Comparison of ENCODE assay signal across 11 mouse cellular contexts in the genomic region with DNA sequence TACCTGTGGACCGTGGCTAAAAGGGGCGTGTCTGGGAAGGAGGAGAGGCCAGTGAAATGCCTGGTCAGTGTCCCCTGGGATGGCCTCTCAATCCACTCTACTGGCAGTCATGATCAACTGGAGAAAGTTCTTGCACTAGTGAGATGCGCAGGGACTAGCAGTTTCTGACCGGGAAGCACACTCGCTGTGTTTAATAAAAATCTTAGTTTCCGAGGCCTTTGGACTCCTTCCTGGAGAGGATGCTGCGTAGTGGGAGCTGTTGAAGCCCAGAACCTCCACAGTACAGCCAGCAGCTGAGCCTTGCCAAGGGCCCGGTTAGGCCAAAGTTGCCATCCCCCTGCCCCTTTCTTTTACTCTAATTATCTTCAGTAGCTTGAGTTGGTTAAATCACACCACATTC.
DNase-seq lines count a peak whose midpoint lies in the region; ATAC-seq and TF ChIP-seq lines count a peak whose summit lies in the region.
"Had no signal": no experiment of that assay in that cellular context is flagged by ENCODE, and none has a peak within 500 bp of the region (broad histone marks: within the 10 kb centered on the region; RNA-seq: fewer than 3 reads in every experiment).

No protein-coding gene starts in this region.

- DNase-seq in heart, adult 18-20 months: peak; percentile 36 to 46
- DNase-seq in heart, postnatal 25 days (ENCODE audit: low spot score): no peak
- no peak for DNase-seq in liver, postnatal 0 days
- DNase-seq in liver: no peak
- peak; percentile 23 to 47 for DNase-seq in heart, adult 9 months (ENCODE audit: low spot score in 2 of 2)
- DNase-seq in limb, embryonic 14.5 days (ENCODE audit: low spot score): no peak
- DNase-seq in frontal cortex, postnatal 25 days (ENCODE audit: low spot score in 2 of 2): no peak
- DNase-seq: kidney, adult 8-10 months; right cerebral cortex, postnatal 4 days had no signal

- no peaks in the 10 kb centered on the region for H3K27me3 ChIP-seq in liver, postnatal 0 days (ENCODE audit: insufficient read depth, low read length)
- H3K27me3 ChIP-seq in limb, embryonic 14.5 days (ENCODE audit: control insufficient read depth, insufficient read depth, low read length): no peaks in the 10 kb centered on the region
- H3K27me3 ChIP-seq in intestine, embryonic 16.5 days (replicated peaks; ENCODE audit: control insufficient read depth, insufficient read depth, low read length): no peaks in the 10 kb centered on the region

- no peak overlapping the region for H3K4me2 ChIP-seq in liver, postnatal 0 days (ENCODE audit: low read depth, low read length)
- H3K4me2 ChIP-seq in limb, embryonic 14.5 days (replicated peaks; ENCODE audit: low read depth, low read length, severe bottlenecking): no peak overlapping the region
- no peak overlapping the region for H3K4me2 ChIP-seq in intestine, embryonic 16.5 days (ENCODE audit: low read depth, low read length)

- WGBS in liver, postnatal 0 days (ENCODE audit: insufficient replicate concordance): 78% methylated on average over 8 of the region's 8 CpGs
- 49% methylated on average over 8 of the region's 8 CpGs for WGBS in limb, embryonic 14.5 days
- 70% methylated on average over 8 of the region's 8 CpGs for WGBS in intestine, embryonic 16.5 days

- no peak overlapping the region for H3K9ac ChIP-seq in liver, postnatal 0 days (replicated peaks)
- no peak overlapping the region for H3K9ac ChIP-seq in limb, embryonic 14.5 days (ENCODE audit: low read depth, low read length, severe bottlenecking)
- H3K9ac ChIP-seq in intestine, embryonic 16.5 days (ENCODE audit: low read depth, low read length): no peak overlapping the region

- intact Hi-C loops in heart, postnatal 25 days (cut with DNase I): loop anchor here (1.0 to 5.0 kb wide), 4 partner anchors 85 to 210 kb away; no protein-coding TSS in a partner anchor

- no peak overlapping the region for H3K4me3 ChIP-seq in liver, postnatal 0 days (ENCODE audit: low read depth, low read length)
- no peak overlapping the region for H3K4me3 ChIP-seq in limb, embryonic 14.5 days (replicated peaks; ENCODE audit: low read length)
- no peak overlapping the region for H3K4me3 ChIP-seq in intestine, embryonic 16.5 days (ENCODE audit: low read length)
- H3K4me3 ChIP-seq: erythroblast, embryonic 14.5 days had no signal

- no peaks in the 10 kb centered on the region for H3K9me3 ChIP-seq in liver, postnatal 0 days (ENCODE audit: low read length)
- H3K9me3 ChIP-seq in limb, embryonic 14.5 days (ENCODE audit: control insufficient read depth, low read length): no peaks in the 10 kb centered on the region
- H3K9me3 ChIP-seq in intestine, embryonic 16.5 days (ENCODE audit: control insufficient read depth, low read length): no peaks in the 10 kb centered on the region

- TF ChIP-seq POLR2A in limb, embryonic 14.5 days (IDR thresholded peaks at IDR 0.05; ENCODE audit: borderline replicate concordance, extremely low read depth, insufficient read depth, insufficient read length): no peak

- TF ChIP-seq EP300 in liver, postnatal 0 days (IDR thresholded peaks at IDR 0.05; ENCODE audit: low read depth): no peak

- TF ChIP-seq CTCF in liver, postnatal 0 days (IDR thresholded peaks at IDR 0.05; ENCODE audit: low read depth): no peak

- H3K36me3 ChIP-seq in liver, postnatal 0 days (replicated peaks; ENCODE audit: insufficient read depth, low read length): no peaks in the 10 kb centered on the region
- H3K36me3 ChIP-seq in limb, embryonic 14.5 days (ENCODE audit: control insufficient read depth, insufficient read depth, low read length): no peaks in the 10 kb centered on the region
- H3K36me3 ChIP-seq in intestine, embryonic 16.5 days (ENCODE audit: control insufficient read depth, insufficient read depth, low read length): no peaks in the 10 kb centered on the region

- ATAC-seq in liver, postnatal 0 days: no peak
- no peak for ATAC-seq in limb, embryonic 14.5 days (ENCODE audit: low FRiP score, low read depth)
- ATAC-seq in intestine, embryonic 16.5 days: no peak

- peaks cover 8% of the 10 kb centered on the region for H3K4me1 ChIP-seq in liver, postnatal 0 days (ENCODE audit: insufficient read depth)
- peaks cover 40% of the 10 kb centered on the region for H3K4me1 ChIP-seq in limb, embryonic 14.5 days (ENCODE audit: control insufficient read depth, insufficient read depth, low read length)
- H3K4me1 ChIP-seq in intestine, embryonic 16.5 days (ENCODE audit: control insufficient read depth, insufficient read depth, low read length): peaks cover 16% of the 10 kb centered on the region

- peak overlapping the region; percentile 39; the same call in 1 of the 2 replicates for H3K27ac ChIP-seq in liver, postnatal 0 days (ENCODE audit: low read depth)
- 0 out of 2 replicates have a peak overlapping the region, but pooled peaks have one; percentile 40 for H3K27ac ChIP-seq in limb, embryonic 14.5 days (replicated peaks; ENCODE audit: low read depth, low read length)
- no peak overlapping the region for H3K27ac ChIP-seq in intestine, embryonic 16.5 days (ENCODE audit: low read length)

Comparison
In these comparisons a context has a peak if more than half of its experiments do, and no peak if none do; other contexts are left out.
1. DNase-seq: peak in heart, adult 18-20 months (2 of 2) and heart, adult 9 months (2 of 2); none in heart, postnatal 25 days (single experiment), liver, postnatal 0 days (single experiment), liver (single experiment), limb, embryonic 14.5 days (single experiment) and frontal cortex, postnatal 25 days (0 of 2).